Mouse (Mus musculus): Measurements from ENCODE around the gene Acot8. TPM values are rescaled to one million over a fixed set of nuclear protein-coding genes. Genes with fewer than 3 reads are reported as not detected.
A peak's percentile ranks its signal among the peaks of the same experiment; 100 is the strongest.
"Not testable (repeated sequence)": the region's sequence is repeated elsewhere in the genome, so short reads cannot be mapped to it uniquely, and the experiment has no call there.

The Acot8 gene
- polyA plus RNA-seq, 2 experiments, result 14.0 to 31.5 TPM

DNA sequence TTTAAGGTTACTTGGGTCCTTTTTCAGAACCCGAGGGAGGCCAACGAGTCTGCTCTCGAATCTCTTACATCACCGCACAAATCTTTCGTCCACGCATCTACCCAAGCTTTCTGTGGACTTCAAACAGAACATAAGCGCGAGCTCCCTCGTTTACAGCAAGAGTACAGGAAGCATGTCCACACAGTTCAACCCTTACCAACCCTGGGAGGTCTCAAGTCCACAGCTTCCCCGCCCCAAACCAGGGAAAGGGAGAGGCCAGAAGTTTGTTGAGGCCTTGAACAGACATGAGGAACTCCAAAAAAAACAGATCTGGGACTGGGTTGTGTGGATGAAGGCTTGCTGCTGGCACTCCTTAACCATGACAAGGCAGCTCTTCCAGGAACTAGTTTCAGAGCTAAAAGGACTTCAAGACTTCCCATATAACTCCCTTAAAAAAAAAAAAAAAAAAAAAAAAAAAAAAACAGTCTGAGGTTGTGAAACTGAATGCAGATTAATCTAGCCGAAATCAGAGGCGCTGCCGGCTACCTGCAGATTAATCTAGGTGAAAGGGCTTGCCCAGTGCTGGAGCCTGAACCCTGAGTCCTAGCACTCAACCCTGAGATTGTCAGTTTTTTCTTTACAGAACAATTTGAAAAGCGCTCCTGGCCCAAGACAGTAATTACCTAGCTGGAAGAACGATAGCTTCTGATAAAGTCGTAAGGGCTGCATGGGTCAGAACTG lies 1.3 kb downstream of the Acot8 start:
- 92% methylated on average over 16 of the region's 16 CpGs for WGBS
- Histone ChIP-seq H3K4me3 (replicated peaks; ENCODE audit: low read length) (peak overlapping the region; percentile 73), H3K36me3 (ENCODE audit: control insufficient read depth, insufficient read depth, low read length) (peaks cover 26% of the 10 kb centered on the region), H3K4me1 (ENCODE audit: control insufficient read depth, insufficient read depth, low read length) (peaks cover 9% of the 10 kb centered on the region), H3K27ac (replicated peaks; ENCODE audit: low read depth, low read length) (no peak overlapping the region), H3K9me3 (ENCODE audit: control insufficient read depth, low read length) (no peaks in the 10 kb centered on the region), H3K27me3 (ENCODE audit: control insufficient read depth, insufficient read depth, low read length) (no peaks in the 10 kb centered on the region), H3K4me2 (replicated peaks; ENCODE audit: low read depth, low read length, severe bottlenecking) (peak overlapping the region; percentile 63), H3K9ac (ENCODE audit: low read depth, low read length, severe bottlenecking) (peak overlapping the region; percentile 69)
- TF ChIP-seq POLR2A (IDR thresholded peaks at IDR 0.05; ENCODE audit: borderline replicate concordance, extremely low read depth, insufficient read depth, insufficient read length), result no peak
- DNase-seq (ENCODE audit: low spot score) (no peak), ATAC-seq (ENCODE audit: low FRiP score, low read depth) (no peak)

DNA sequence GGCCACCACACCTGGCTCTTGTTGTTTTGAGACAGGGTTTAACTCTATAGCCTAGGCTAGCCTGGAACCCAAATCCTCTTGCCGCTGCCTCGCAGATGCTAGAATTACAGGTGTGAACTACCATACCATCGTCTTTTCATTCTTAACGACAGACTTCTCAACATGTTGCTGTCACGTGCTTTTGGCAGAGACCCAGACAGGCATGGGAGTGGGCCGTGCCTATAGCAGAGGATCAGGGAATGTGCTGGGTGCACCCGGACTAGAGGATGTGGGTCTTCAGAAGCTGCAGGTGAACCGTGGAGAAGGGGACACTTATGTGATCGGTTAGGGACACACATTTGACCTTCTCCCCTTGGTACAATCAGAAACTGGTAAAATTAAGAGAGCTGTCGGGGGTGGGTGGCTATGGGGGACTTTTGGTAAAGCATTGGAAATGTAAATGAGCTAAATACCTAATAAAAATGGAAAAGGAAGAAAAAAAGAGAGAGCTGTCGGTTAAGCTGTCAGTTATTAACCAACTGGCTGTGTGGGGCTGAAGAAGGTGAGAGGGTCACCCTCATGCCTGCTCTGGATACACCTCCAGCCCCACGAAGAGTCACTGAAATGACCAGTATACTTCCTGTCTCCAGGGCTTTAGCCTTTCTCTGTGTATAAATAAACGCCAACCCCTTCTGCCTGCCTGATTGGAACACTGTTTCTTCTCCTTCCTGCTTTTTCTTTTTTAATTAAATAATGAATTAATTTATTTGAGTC lies 4.3 kb downstream of the Acot8 start:
- 90% methylated on average over 13 of the region's 13 CpGs for WGBS
- no peak overlapping the region for H3K4me3 ChIP-seq (replicated peaks; ENCODE audit: low read length)
- peaks cover 52% of the 10 kb centered on the region for H3K36me3 ChIP-seq (ENCODE audit: control insufficient read depth, insufficient read depth, low read length)
- H3K9me3 ChIP-seq (ENCODE audit: control insufficient read depth, low read length), result no peaks in the 10 kb centered on the region
- H3K27ac ChIP-seq (replicated peaks; ENCODE audit: low read depth, low read length), result no peak overlapping the region
- no peak for TF ChIP-seq POLR2A (IDR thresholded peaks at IDR 0.05; ENCODE audit: borderline replicate concordance, extremely low read depth, insufficient read depth, insufficient read length)
- DNase-seq (ENCODE audit: low spot score) (no peak), ATAC-seq (ENCODE audit: low FRiP score, low read depth) (no peak)
- H3K4me2 ChIP-seq (replicated peaks; ENCODE audit: low read depth, low read length, severe bottlenecking), result no peak overlapping the region
- H3K4me1 ChIP-seq (ENCODE audit: control insufficient read depth, insufficient read depth, low read length), result peaks cover 7% of the 10 kb centered on the region
- no peak overlapping the region for H3K9ac ChIP-seq (ENCODE audit: low read depth, low read length, severe bottlenecking)
- H3K27me3 ChIP-seq (ENCODE audit: control insufficient read depth, insufficient read depth, low read length), result no peaks in the 10 kb centered on the region

DNA sequence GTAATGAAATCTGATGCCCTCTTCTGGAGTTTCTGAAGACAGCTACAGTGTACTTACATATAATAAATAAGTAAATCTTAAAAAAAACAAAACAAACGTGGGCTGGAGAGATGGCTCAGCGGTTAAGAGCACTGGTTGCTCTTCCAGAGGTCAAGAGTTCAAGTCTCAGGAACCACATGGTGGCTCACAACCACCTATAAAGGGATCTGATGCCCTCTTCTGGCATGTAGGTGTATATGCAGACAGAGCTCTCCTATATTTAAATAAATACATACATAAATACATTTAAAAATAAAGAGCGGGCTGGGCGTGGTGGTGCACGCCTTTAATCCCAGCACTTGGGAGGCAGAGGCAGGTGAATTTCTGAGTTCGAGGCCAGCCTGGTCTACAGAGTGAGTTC lies 6.1 kb downstream of the Acot8 start:
- H3K4me1 ChIP-seq (ENCODE audit: control insufficient read depth, insufficient read depth, low read length); H3K9ac ChIP-seq (ENCODE audit: low read depth, low read length, severe bottlenecking); H3K4me2 ChIP-seq (replicated peaks; ENCODE audit: low read depth, low read length, severe bottlenecking); H3K4me3 ChIP-seq (replicated peaks; ENCODE audit: low read length); H3K27me3 ChIP-seq (ENCODE audit: control insufficient read depth, insufficient read depth, low read length); ATAC-seq (ENCODE audit: low FRiP score, low read depth); H3K27ac ChIP-seq (replicated peaks; ENCODE audit: low read depth, low read length); DNase-seq (ENCODE audit: low spot score); H3K9me3 ChIP-seq (ENCODE audit: control insufficient read depth, low read length): not testable (repeated sequence)
- H3K36me3 ChIP-seq (ENCODE audit: control insufficient read depth, insufficient read depth, low read length), result peaks cover 69% of the 10 kb centered on the region
- 81% methylated on average over 6 of the region's 6 CpGs for WGBS

DNA sequence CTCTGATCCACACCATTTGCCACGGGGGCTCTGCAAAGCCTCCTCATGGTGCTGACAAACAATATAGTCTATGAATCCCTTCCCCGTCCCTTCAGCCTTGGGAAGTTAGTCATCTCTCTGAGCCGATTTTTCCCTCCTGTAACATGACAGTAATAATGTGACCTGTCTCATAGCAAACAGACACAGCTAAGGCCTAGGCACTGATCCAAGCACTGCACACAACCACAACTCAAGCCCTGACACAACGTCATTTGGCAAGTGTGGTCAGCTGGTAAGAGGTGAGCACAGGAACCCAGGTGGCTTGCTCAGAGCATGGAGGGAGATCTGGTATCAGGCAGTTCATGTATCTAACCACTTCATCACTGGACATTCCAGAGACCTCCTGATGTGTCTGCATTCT lies 8.8 kb downstream of the Acot8 start:
- WGBS, result 83% methylated on average over 4 of the region's 4 CpGs
- TF ChIP-seq POLR2A (IDR thresholded peaks at IDR 0.05; ENCODE audit: borderline replicate concordance, extremely low read depth, insufficient read depth, insufficient read length), result no peak
- Histone ChIP-seq H3K9me3 (ENCODE audit: control insufficient read depth, low read length) (no peaks in the 10 kb centered on the region), H3K36me3 (ENCODE audit: control insufficient read depth, insufficient read depth, low read length) (peaks cover 82% of the 10 kb centered on the region), H3K4me3 (replicated peaks; ENCODE audit: low read length) (no peak overlapping the region), H3K9ac (ENCODE audit: low read depth, low read length, severe bottlenecking) (no peak overlapping the region), H3K27me3 (ENCODE audit: control insufficient read depth, insufficient read depth, low read length) (no peaks in the 10 kb centered on the region), H3K4me2 (replicated peaks; ENCODE audit: low read depth, low read length, severe bottlenecking) (no peak overlapping the region), H3K27ac (replicated peaks; ENCODE audit: low read depth, low read length) (no peak overlapping the region), H3K4me1 (ENCODE audit: control insufficient read depth, insufficient read depth, low read length) (no peaks in the 10 kb centered on the region)
- DNase-seq (ENCODE audit: low spot score) (no peak), ATAC-seq (ENCODE audit: low FRiP score, low read depth) (no peak)

DNA sequence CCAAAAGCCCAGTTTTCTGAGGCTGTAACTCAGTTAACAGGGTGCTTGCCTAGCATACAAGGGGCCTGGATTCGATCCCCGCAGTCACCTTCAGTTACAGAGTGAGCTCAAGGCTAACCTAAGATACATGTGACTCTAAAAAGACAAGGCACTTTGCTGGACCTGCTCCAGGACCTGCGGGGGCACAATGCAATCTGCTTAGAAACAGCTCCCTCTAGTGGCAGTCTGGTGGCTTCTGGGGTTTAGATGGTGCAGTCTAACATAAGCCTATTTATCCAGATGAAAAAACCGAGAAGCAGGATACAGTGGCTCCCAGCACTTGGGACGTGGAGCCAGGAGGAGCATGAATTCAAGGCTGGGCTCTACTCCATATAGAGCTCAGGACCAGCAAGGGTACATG lies 10.4 kb downstream of the Acot8 start:
- H3K4me3 ChIP-seq (replicated peaks; ENCODE audit: low read length), result no peak overlapping the region
- no peak for TF ChIP-seq POLR2A (IDR thresholded peaks at IDR 0.05; ENCODE audit: borderline replicate concordance, extremely low read depth, insufficient read depth, insufficient read length)
- H3K27me3 ChIP-seq (ENCODE audit: control insufficient read depth, insufficient read depth, low read length), result no peaks in the 10 kb centered on the region
- H3K36me3 ChIP-seq (ENCODE audit: control insufficient read depth, insufficient read depth, low read length), result peaks cover 77% of the 10 kb centered on the region
- peak; percentile 91 for DNase-seq (ENCODE audit: low spot score)
- ATAC-seq (ENCODE audit: low FRiP score, low read depth), result peak; percentile 38; the same call in 1 of the 2 replicates
- 28% methylated on average over 5 of the region's 5 CpGs for WGBS
- H3K27ac ChIP-seq (replicated peaks; ENCODE audit: low read depth, low read length), result no peak overlapping the region
- no peak overlapping the region for H3K4me2 ChIP-seq (replicated peaks; ENCODE audit: low read depth, low read length, severe bottlenecking)
- no peak overlapping the region for H3K9ac ChIP-seq (ENCODE audit: low read depth, low read length, severe bottlenecking)
- H3K4me1 ChIP-seq (ENCODE audit: control insufficient read depth, insufficient read depth, low read length), result no peaks in the 10 kb centered on the region
- H3K9me3 ChIP-seq (ENCODE audit: control insufficient read depth, low read length), result no peaks in the 10 kb centered on the region
